Mouse (Mus musculus): Measurements from ENCODE around the gene Csnk1g1.

DNA sequence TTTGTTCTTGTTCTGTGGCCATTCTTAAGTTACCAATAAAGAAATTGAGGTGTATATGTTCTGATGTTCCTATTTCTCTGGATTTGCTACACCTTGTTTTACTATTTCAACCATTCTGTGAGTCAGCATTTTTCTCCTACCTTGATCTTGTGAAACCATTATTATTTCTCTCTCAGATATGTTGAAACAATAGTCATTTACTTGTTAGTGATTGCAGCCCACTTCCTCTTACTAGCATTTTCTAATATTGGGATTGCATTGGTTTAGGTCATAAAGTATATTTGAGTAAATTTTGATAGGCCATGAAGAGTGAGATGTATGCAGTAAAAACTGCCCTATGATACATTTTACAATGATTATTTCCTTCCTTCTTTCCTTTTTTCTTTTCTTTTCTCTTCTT lies 19.7 kb downstream of the Csnk1g1 start:
- TF ChIP-seq CTCF (IDR thresholded peaks at IDR 0.05; ENCODE audit: low read depth) (no peak), EP300 (optimal IDR thresholded peaks at IDR 0.05) (no peak)

All from stomach, postnatal 0 days (tissue).